Mouse (Mus musculus) liver, embryonic 12.5 days (tissue): Measurements from ENCODE around the gene Pip5kl1. TPM values are rescaled to one million over a fixed set of nuclear protein-coding genes. Genes with fewer than 3 reads are reported as not detected.

Experiments
- polyA plus RNA-seq: library from polyadenylated mRNA; unstranded; fragments of >200 nt; fragmentation: Nextera tagmentation; extraction: Ambion mirVana; gene quantifications from 2 replicates; pipeline ENCODE4 v1.2.1, GENCODE M21; 2016

Pip5kl1 gene
- polyA plus RNA-seq, 1 experiment from 2014 or later = not detected

Other genes with a start within 250 kb of the Pip5kl1 start
- gene Ciz1, start 222.5 kb upstream of the Pip5kl1 start, polyA plus RNA-seq = 24.8 and 27.1 TPM in 2 replicates
- gene Dnm1, start 221.5 kb upstream of the Pip5kl1 start, polyA plus RNA-seq = 2.4 and 3.1 TPM in 2 replicates
- gene 1110008P14Rik, start 192.9 kb upstream of the Pip5kl1 start, polyA plus RNA-seq = 36.2 and 40.6 TPM in 2 replicates
- gene Lcn2, start 186.5 kb upstream of the Pip5kl1 start, polyA plus RNA-seq = 15.2 and 17.7 TPM in 2 replicates
- gene Ptges2, start 178.9 kb upstream of the Pip5kl1 start, polyA plus RNA-seq = 19.3 and 21.1 TPM in 2 replicates
- 2.9 and 3.2 TPM in 2 replicates for gene Naif1, start 124.3 kb upstream of the Pip5kl1 start, polyA plus RNA-seq
- 11.4 and 11.9 TPM in 2 replicates for gene Slc25a25, start 123.4 kb upstream of the Pip5kl1 start, polyA plus RNA-seq
- gene Fam102a, start 39.5 kb upstream of the Pip5kl1 start, polyA plus RNA-seq = 2.4 and 2.5 TPM in 2 replicates
- gene Dpm2, start 3.9 kb upstream of the Pip5kl1 start, polyA plus RNA-seq = 69.5 and 73.8 TPM in 2 replicates
- gene 9430097D07Rik, start 887 bp downstream of the Pip5kl1 start, polyA plus RNA-seq = not detected in 2 replicates
- gene St6galnac4, start 12.3 kb downstream of the Pip5kl1 start, polyA plus RNA-seq = 17.5 and 18.9 TPM in 2 replicates
- gene St6galnac6, start 24.9 kb downstream of the Pip5kl1 start, polyA plus RNA-seq = 14.5 and 15.4 TPM in 2 replicates
- gene Ak1, start 47.0 kb downstream of the Pip5kl1 start, polyA plus RNA-seq = 2.6 TPM in 2 replicates
- 32.4 and 35.4 TPM in 2 replicates for gene Eng, start 71.8 kb downstream of the Pip5kl1 start, polyA plus RNA-seq
- 32.8 and 35.8 TPM in 2 replicates for gene Fpgs, start 129.3 kb downstream of the Pip5kl1 start, polyA plus RNA-seq
- 85.3 and 86.1 TPM in 2 replicates for gene Cdk9, start 138.3 kb downstream of the Pip5kl1 start, polyA plus RNA-seq
- 9.7 and 10.1 TPM in 2 replicates for gene Sh2d3c, start 146.3 kb downstream of the Pip5kl1 start, polyA plus RNA-seq
- not detected in 2 replicates for gene 6330409D20Rik, start 166.2 kb downstream of the Pip5kl1 start, polyA plus RNA-seq
- 35.9 and 36.6 TPM in 2 replicates for gene Tor2a, start 182.4 kb downstream of the Pip5kl1 start, polyA plus RNA-seq
- gene Ttc16, start 200.8 kb downstream of the Pip5kl1 start, polyA plus RNA-seq = 0.12 and 0.26 TPM in 2 replicates
- 3.3 and 3.5 TPM in 2 replicates for gene Ptrh1, start 201.0 kb downstream of the Pip5kl1 start, polyA plus RNA-seq
- 0.44 and 0.54 TPM in 2 replicates for gene Cfap157, start 209.6 kb downstream of the Pip5kl1 start, polyA plus RNA-seq